Mouse (Mus musculus): ENCODE results near the gene Myl6.

GRCm38 (mm10) chr10:128442718-128443117 is 51.2 kb downstream of the Myl6 start:
- no peak for TF ChIP-seq CTCF (IDR thresholded peaks at IDR 0.05; ENCODE audit: low read depth)
- TF ChIP-seq EP300 (optimal IDR thresholded peaks at IDR 0.05), result no peak
